ENCODE assay signal across 28 mouse cellular contexts in the genomic region with DNA sequence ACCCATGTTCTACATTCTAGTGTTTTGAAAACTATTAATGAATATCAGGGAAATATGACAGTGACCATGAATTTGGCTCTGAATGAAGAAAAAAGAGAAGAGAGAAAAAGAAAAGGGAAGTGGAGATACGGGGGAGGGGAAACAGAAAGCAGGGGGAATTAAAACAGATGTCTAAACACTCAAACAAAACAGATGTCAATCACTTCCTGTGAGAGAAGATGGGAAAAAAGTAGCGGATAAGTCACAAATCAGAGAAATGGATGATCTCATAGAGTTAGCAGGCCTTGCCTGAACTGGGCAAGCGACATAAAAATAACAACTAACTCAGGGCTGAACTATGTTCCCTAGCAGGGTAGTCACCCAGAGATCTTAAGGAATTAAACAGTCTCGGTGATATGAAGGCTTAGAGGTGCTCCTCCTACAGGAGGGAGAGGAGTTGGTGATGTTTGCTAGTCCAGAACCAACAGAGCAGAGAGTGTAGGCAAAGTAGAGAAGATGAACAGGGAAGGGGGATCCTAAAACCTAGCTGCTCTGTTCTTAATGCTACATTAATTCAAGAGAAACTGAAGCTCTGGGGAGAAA.
A peak's percentile ranks its signal among the peaks of the same experiment; 100 is the strongest.
DNase-seq lines count a peak whose midpoint lies in the region; ATAC-seq and TF ChIP-seq lines count a peak whose summit lies in the region.
"Had no signal": no experiment of that assay in that cellular context is flagged by ENCODE, and none has a peak within 500 bp of the region (broad histone marks: within the 10 kb centered on the region; RNA-seq: fewer than 3 reads in every experiment).

No protein-coding gene starts in this region.

- peak; percentile 97 for TF ChIP-seq EP300 in CH12.LX (IDR thresholded peaks at IDR 0.05; ENCODE audit: low read length)

- peak; percentile 23 for TF ChIP-seq RAD21 in CH12.LX (IDR thresholded peaks at IDR 0.05; ENCODE audit: low read depth, low read length)

- H3K36me3 ChIP-seq in heart, embryonic 12.5 days, result no peaks in the 10 kb centered on the region
- no peaks in the 10 kb centered on the region for H3K36me3 ChIP-seq in CH12.LX (replicated peaks in 1 of 2; ENCODE audit: control insufficient read depth in 1 of 2, insufficient read depth in 1 of 2, low read length in 1 of 2)
- H3K36me3 ChIP-seq: embryonic facial prominence, embryonic 10.5 days; embryonic facial prominence, embryonic 15.5 days; G1E; limb, embryonic 10.5 days; limb, embryonic 15.5 days; midbrain, embryonic 13.5 days had no signal

- dilution Hi-C loops in CH12.LX (cut with MboI; ENCODE audit: extremely low pct_ligation_motif_present, extremely low pct_unique_long_range_greater_than_20kb, low sequenced_read_pairs), result no loop called here

- peak; percentile 12 for DNase-seq in heart, postnatal 10 days
- peak; percentile 82 for DNase-seq in CH12.LX (ENCODE audit: extremely low read depth)
- DNase-seq in adrenal gland, postnatal 25 days, result no peak
- DNase-seq in lung, postnatal 10 days, result no peak
- no peak for DNase-seq in Muller cell, postnatal 12 days (ENCODE audit: inconsistent ontology term)
- DNase-seq: adrenal gland, postnatal 10 days; cerebellum, adult 18-20 months; cerebellum, postnatal 10 days; gastrocnemius, postnatal 36 days; kidney, adult 8-10 months; kidney, postnatal 4 days; lung, adult 2 months had no signal

- no peak overlapping the region for H3K4me3 ChIP-seq in heart, embryonic 12.5 days
- no peak overlapping the region for H3K4me3 ChIP-seq in CH12.LX (replicated peaks in 1 of 3; ENCODE audit: low read depth in 2 of 3, low read length in 2 of 3, poor library complexity in 1 of 3)
- H3K4me3 ChIP-seq in brown adipose tissue, adult 24 weeks (ENCODE audit: insufficient read depth, low read depth, low read length), result no peak overlapping the region
- H3K4me3 ChIP-seq: embryonic facial prominence, embryonic 10.5 days; embryonic facial prominence, embryonic 15.5 days; forebrain, embryonic 13.5 days; limb, embryonic 10.5 days; limb, embryonic 15.5 days; megakaryocyte, embryonic 14.5 days; midbrain, embryonic 13.5 days had no signal

- H3K4me1 ChIP-seq in heart, embryonic 12.5 days (replicated peaks), result no peaks in the 10 kb centered on the region
- H3K4me1 ChIP-seq in CH12.LX (ENCODE audit: control insufficient read depth in 1 of 2, insufficient read depth in 2 of 2), result peaks cover 0 to 28% of the 10 kb centered on the region in 2 experiments; a peak in 2 of 4 replicates
- H3K4me1 ChIP-seq in brown adipose tissue, adult 24 weeks (ENCODE audit: control insufficient read depth, insufficient read depth, insufficient read length, low read length), result no peaks in the 10 kb centered on the region; the same call in 1 of the 2 replicates
- H3K4me1 ChIP-seq: embryonic facial prominence, embryonic 10.5 days; embryonic facial prominence, embryonic 15.5 days; forebrain, embryonic 13.5 days; limb, embryonic 10.5 days; limb, embryonic 15.5 days; megakaryocyte, embryonic 14.5 days; midbrain, embryonic 13.5 days had no signal

- no peak overlapping the region for H3K9ac ChIP-seq in heart, embryonic 12.5 days
- peak overlapping the region; percentile 80 for H3K9ac ChIP-seq in CH12.LX (ENCODE audit: insufficient read depth, low read depth)
- H3K9ac ChIP-seq: embryonic facial prominence, embryonic 15.5 days; forebrain, embryonic 13.5 days; limb, embryonic 15.5 days; liver, embryonic 14.5 days; midbrain, embryonic 13.5 days had no signal

- ATAC-seq in heart, embryonic 12.5 days (ENCODE audit: insufficient number of reproducible peaks, low FRiP score), result no peak
- ATAC-seq in megakaryocyte progenitor cell, adult 5-6 weeks (replicated peaks; ENCODE audit: poor library complexity), result peak; percentile 52; the same call in 1 of the 2 replicates
- ATAC-seq: forebrain, embryonic 13.5 days; hindbrain, embryonic 16.5 days; midbrain, embryonic 13.5 days; Patski had no signal

- no peak for TF ChIP-seq POLR2A in CH12.LX (IDR thresholded peaks at IDR 0.05; ENCODE audit: low read depth, low read length)

- H3K27ac ChIP-seq in heart, embryonic 12.5 days (ENCODE audit: poor library complexity, severe bottlenecking), result no peak overlapping the region
- H3K27ac ChIP-seq in CH12.LX (ENCODE audit: insufficient read depth, low read depth), result peak overlapping the region; percentile 72
- H3K27ac ChIP-seq in brown adipose tissue, adult 24 weeks (replicated peaks; ENCODE audit: low read depth, low read length), result peak overlapping the region; percentile 40
- H3K27ac ChIP-seq: embryonic facial prominence, embryonic 10.5 days; embryonic facial prominence, embryonic 15.5 days; forebrain, embryonic 13.5 days; kidney, postnatal 0 days; limb, embryonic 10.5 days; limb, embryonic 15.5 days; liver, embryonic 14.5 days; midbrain, embryonic 13.5 days had no signal

- H3K79me2 ChIP-seq in CH12.LX (replicated peaks; ENCODE audit: control insufficient read depth, extremely low read depth, insufficient read depth, poor library complexity, severe bottlenecking), result peaks cover 17% of the 10 kb centered on the region

- TF ChIP-seq CTCF in CH12.LX (conservative IDR thresholded peaks at IDR 0.05 in 1 of 2, IDR thresholded peaks at IDR 0.05 in 1 of 2; ENCODE audit: low read depth in 2 of 2, low read length in 2 of 2), result peak; percentile 7 to 53; a peak in 2 of 4 replicates

- no peaks in the 10 kb centered on the region for H3K9me3 ChIP-seq in heart, embryonic 12.5 days (replicated peaks)
- no peaks in the 10 kb centered on the region for H3K9me3 ChIP-seq in CH12.LX (replicated peaks; ENCODE audit: low read length)
- H3K9me3 ChIP-seq: embryonic facial prominence, embryonic 10.5 days; embryonic facial prominence, embryonic 15.5 days; forebrain, embryonic 13.5 days; G1E; limb, embryonic 10.5 days; limb, embryonic 15.5 days; midbrain, embryonic 13.5 days had no signal

- in situ Hi-C loops in CH12.LX (cut with MboI; ENCODE audit: low pct_ligation_motif_present, low pct_unique_long_range_greater_than_20kb, low sequenced_read_pairs), result no loop called here

- H3K27me3 ChIP-seq in heart, embryonic 12.5 days (replicated peaks), result no peaks in the 10 kb centered on the region
- no peaks in the 10 kb centered on the region for H3K27me3 ChIP-seq in CH12.LX (replicated peaks)
- H3K27me3 ChIP-seq: embryonic facial prominence, embryonic 15.5 days; forebrain, embryonic 13.5 days; limb, embryonic 15.5 days; megakaryocyte, embryonic 14.5 days; midbrain, embryonic 13.5 days; Patski had no signal

- 49% methylated on average over 4 of the region's 4 CpGs for WGBS in heart, embryonic 12.5 days

- intact Hi-C loops in heart, postnatal 10 days (cut with DNase I), result no loop called here

- no peak overlapping the region for H3K4me2 ChIP-seq in heart, embryonic 12.5 days
- peak overlapping the region; percentile 100 for H3K4me2 ChIP-seq in CH12.LX (ENCODE audit: insufficient read depth, low read depth, poor library complexity, severe bottlenecking)
- H3K4me2 ChIP-seq: embryonic facial prominence, embryonic 15.5 days; forebrain, embryonic 13.5 days; heart, embryonic 11.5 days; limb, embryonic 15.5 days; midbrain, embryonic 13.5 days had no signal

TF ChIP-seq in CH12.LX, 34 proteins besides CTCF, POLR2A, EP300 and RAD21 (continues in another document):
- TF ChIP-seq GABPA (IDR thresholded peaks at IDR 0.05; ENCODE audit: insufficient replicate concordance, low read depth, low read length), result no peak
- no peak for TF ChIP-seq PAX5 (IDR thresholded peaks at IDR 0.05; ENCODE audit: low read length)
- TF ChIP-seq ZKSCAN1 (IDR thresholded peaks at IDR 0.05; ENCODE audit: borderline replicate concordance, low read depth, low read length), result no peak
- TF ChIP-seq CHD1 (IDR thresholded peaks at IDR 0.05; ENCODE audit: low read depth, low read length), result no peak
- TF ChIP-seq CHD2 (IDR thresholded peaks at IDR 0.05; ENCODE audit: low read length), result peak; percentile 79
- TF ChIP-seq ETS1 (conservative IDR thresholded peaks at IDR 0.05; ENCODE audit: low read depth, low read length), result peak; percentile 87
- no peak; the same call in 1 of the 2 replicates for TF ChIP-seq MAX (IDR thresholded peaks at IDR 0.05; ENCODE audit: low read length)
- TF ChIP-seq JUN (IDR thresholded peaks at IDR 0.05; ENCODE audit: insufficient read depth, low read depth, low read length), result no peak
- TF ChIP-seq MYC (IDR thresholded peaks at IDR 0.05; ENCODE audit: low read depth, low read length), result no peak
- TF ChIP-seq HCFC1 (IDR thresholded peaks at IDR 0.05; ENCODE audit: low read depth, low read length), result no peak
- TF ChIP-seq JUND (conservative IDR thresholded peaks at IDR 0.05; ENCODE audit: low read depth, low read length), result peak; percentile 57; the same call in 1 of the 2 replicates
- TF ChIP-seq UBTF (IDR thresholded peaks at IDR 0.05; ENCODE audit: low read depth, low read length), result no peak
- TF ChIP-seq NRF1 (IDR thresholded peaks at IDR 0.05; ENCODE audit: low read depth, low read length), result no peak
- peak; percentile 43; the same call in 1 of the 2 replicates for TF ChIP-seq MEF2A (IDR thresholded peaks at IDR 0.05; ENCODE audit: borderline replicate concordance, low read depth, low read length)
- no peak for TF ChIP-seq BHLHE40 (IDR thresholded peaks at IDR 0.05; ENCODE audit: low read depth, low read length)
- no peak for TF ChIP-seq MAFK (IDR thresholded peaks at IDR 0.05; ENCODE audit: insufficient replicate concordance, low read length)
- TF ChIP-seq TBP (conservative IDR thresholded peaks at IDR 0.05; ENCODE audit: low read depth, low read length), result peak; percentile 27; the same call in 1 of the 2 replicates
- TF ChIP-seq MAZ (IDR thresholded peaks at IDR 0.05; ENCODE audit: low read depth, low read length), result no peak
- TF ChIP-seq E2F4 (IDR thresholded peaks at IDR 0.05; ENCODE audit: insufficient replicate concordance, low read depth, low read length), result no peak
- no peak for TF ChIP-seq MXI1 (IDR thresholded peaks at IDR 0.05; ENCODE audit: low read depth, low read length)
- TF ChIP-seq KAT2A (IDR thresholded peaks at IDR 0.05; ENCODE audit: insufficient replicate concordance, low read length), result no peak
- TF ChIP-seq ELF1 (IDR thresholded peaks at IDR 0.05; ENCODE audit: low read depth, low read length), result 0 out of 2 replicates have a peak, but pooled peaks have one; percentile 3
- TF ChIP-seq ZNF384 (IDR thresholded peaks at IDR 0.05; ENCODE audit: low read depth, low read length), result peak; percentile 61; the same call in 1 of the 2 replicates
- no peak for TF ChIP-seq ZMIZ1 (IDR thresholded peaks at IDR 0.05; ENCODE audit: low read depth, low read length)
- peak; percentile 74 for TF ChIP-seq TCF12 (IDR thresholded peaks at IDR 0.05; ENCODE audit: low read depth, low read length)
- TF ChIP-seq NELFE (IDR thresholded peaks at IDR 0.05; ENCODE audit: low read depth, low read length), result no peak
- no peak for TF ChIP-seq POLR2AphosphoS2 (IDR thresholded peaks at IDR 0.05; ENCODE audit: low read depth, low read length)
- TF ChIP-seq USF1 (IDR thresholded peaks at IDR 0.05; ENCODE audit: low read depth, low read length), result no peak
- peak; percentile 68; the same call in 1 of the 2 replicates for TF ChIP-seq SIN3A (IDR thresholded peaks at IDR 0.05; ENCODE audit: low read length)

Comparison
In these comparisons a context has a peak if more than half of its experiments do, and no peak if none do; other contexts are left out.
1. DNase-seq: peak in heart, postnatal 10 days (2 of 2) and CH12.LX (single experiment); none in adrenal gland, postnatal 25 days (single experiment), lung, postnatal 10 days (single experiment) and Muller cell, postnatal 12 days (single experiment).